Mouse (Mus musculus): ENCODE measurements around the gene Polr2a.

DNA sequence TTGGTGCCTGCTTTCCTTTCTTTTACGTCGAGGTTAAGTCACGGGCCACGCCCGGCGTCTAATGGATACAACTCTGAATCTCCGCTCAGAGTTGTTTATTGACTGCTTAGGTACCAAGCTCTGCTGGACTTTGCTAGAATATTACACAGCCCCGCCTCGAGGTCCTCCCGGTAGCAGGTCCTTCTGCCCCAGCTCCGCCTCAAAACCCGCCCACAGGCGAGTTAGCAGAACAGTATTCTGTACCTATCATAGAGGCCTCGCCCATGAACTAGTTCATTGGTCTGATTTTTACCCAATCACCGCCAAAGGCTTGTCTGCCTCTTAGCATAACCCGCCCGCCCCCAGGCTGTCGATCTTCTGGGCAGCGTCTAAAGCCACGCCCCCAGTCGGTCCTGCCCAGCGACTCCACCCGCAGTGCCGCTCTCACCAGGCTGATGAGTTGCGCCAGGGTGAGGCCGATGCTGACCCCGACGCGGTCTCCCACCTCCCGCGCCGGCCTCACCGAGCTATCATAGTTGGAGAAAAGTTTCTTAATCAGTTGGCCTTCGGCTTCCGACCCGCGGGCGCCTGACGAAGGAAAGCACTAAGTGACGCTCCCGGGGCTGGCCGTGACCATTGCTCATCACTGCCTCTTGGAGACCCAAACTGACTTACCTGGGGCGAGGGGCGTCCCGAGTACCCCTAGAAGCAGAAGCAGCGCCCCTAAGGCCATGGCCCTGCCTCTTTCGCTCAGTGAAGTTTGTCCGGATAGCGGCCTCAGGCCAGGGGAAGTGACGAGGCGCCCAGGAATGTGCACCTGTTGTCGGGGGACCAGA, 36.9 kb upstream of the Polr2a start, which contains the start of gene Chrnb1:
- TF ChIP-seq CTCF (IDR thresholded peaks at IDR 0.05; ENCODE audit: low read depth) (no peak), EP300 (IDR thresholded peaks at IDR 0.05; ENCODE audit: low read depth) (no peak)
